Mouse (Mus musculus) ES-E14 (cell line): ENCODE results near the gene Bpifb3. TPM values are rescaled to one million over a fixed set of nuclear protein-coding genes. Genes with fewer than 3 reads are reported as not detected.

Source experiments
- DNase-seq: peaks from one replicate; pipeline ENCODE4 v3.0.0-alpha.2; 2013; ENCODE audit warnings: low read depth, low spot score
- H3K27ac ChIP-seq: 2 replicates; pipeline ENCODE4 v1.5.1; 2012; ENCODE audit warnings: low read depth, mild to moderate bottlenecking, low read length, moderate library complexity, mixed read lengths; ENCODE audit not compliant: poor library complexity, insufficient read depth, severe bottlenecking
- H3K36me3 ChIP-seq: 2 replicates; pipeline ENCODE4 v1.6.1; 2012; ENCODE audit warnings: mild to moderate bottlenecking, low read length, moderate library complexity, mixed read lengths; ENCODE audit not compliant: control insufficient read depth, poor library complexity, insufficient read depth, severe bottlenecking
- H3K4me1 ChIP-seq, 2 experiments: fragments of 150-350 bp in 1 of 2; sonication (generic) in 1 of 2; 2 replicates each; pipeline ENCODE4 v1.6.1; 2012; ENCODE audit warnings: low read length in 2 of 2, mild to moderate bottlenecking in 1 of 2, mixed read lengths in 1 of 2; ENCODE audit not compliant: control insufficient read depth in 2 of 2, insufficient read depth in 2 of 2, poor library complexity in 1 of 2
- H3K4me3 ChIP-seq, 2 experiments: fragments of 150-350 bp in 1 of 2; sonication (generic) in 1 of 2; 2 replicates each; pipeline ENCODE4 v1.5.1; 2012; ENCODE audit warnings: low read length in 2 of 2, low read depth in 1 of 2, mild to moderate bottlenecking in 1 of 2, mixed read lengths in 1 of 2; ENCODE audit not compliant: insufficient read depth in 1 of 2, poor library complexity in 1 of 2, severe bottlenecking in 1 of 2
- H3K9ac ChIP-seq: 2 replicates; pipeline ENCODE4 v1.6.1; 2012; ENCODE audit warnings: low read depth, mild to moderate bottlenecking, low read length, mixed read lengths; ENCODE audit not compliant: poor library complexity, insufficient read depth, severe bottlenecking
- H3K9me3 ChIP-seq: fragments of 150-350 bp; sonication (generic); 2 replicates; pipeline ENCODE4 v1.6.1; 2012; ENCODE audit warnings: low read depth, mild to moderate bottlenecking, low read length; ENCODE audit not compliant: control insufficient read depth, insufficient read depth
- CHD2 ChIP-seq: IDR thresholded peaks from 2 replicates; pipeline ENCODE4 v1.6.1; 2014; ENCODE audit warnings: mild to moderate bottlenecking, low read depth, low read length, inconsistent platforms
- HCFC1 ChIP-seq: IDR thresholded peaks from 2 replicates; pipeline ENCODE4 v1.6.1; 2012; ENCODE audit warnings: low read length, inconsistent platforms, borderline replicate concordance; ENCODE audit not compliant: insufficient read depth
- MAFK ChIP-seq: IDR thresholded peaks from 2 replicates; pipeline ENCODE4 v1.6.1; 2014; ENCODE audit warnings: mild to moderate bottlenecking, low read depth, low read length, inconsistent platforms; ENCODE audit not compliant: insufficient read depth
- ZC3H11A ChIP-seq: IDR thresholded peaks from 2 replicates; pipeline ENCODE4 v1.6.1; 2012; ENCODE audit warnings: low read depth, mild to moderate bottlenecking, inconsistent platforms, low read length, borderline replicate concordance
- ZNF384 ChIP-seq: IDR thresholded peaks from 2 replicates; pipeline ENCODE4 v1.6.1; 2012; ENCODE audit warnings: low read depth, low read length, inconsistent platforms
- in situ Hi-C, 2 experiments: fragments of 600-800 bp; cut with MboI; formaldehyde crosslinking; loops; one replicate each; pipeline ENCODE4 v1.15.1; 2025; ENCODE audit warnings: low sequenced_read_pairs in 2 of 2, inconsistent platforms in 1 of 2; ENCODE audit not compliant: unreplicated experiment in 2 of 2
- total RNA-seq: library from RNA; depleted of rRNA; stranded (reverse); fragments of 300-350 nt; gene quantifications from 2 replicates; pipeline ENCODE4 v1.2.3, GENCODE M21; 2012; rRNA removed

Gene Bpifb3
- total RNA-seq, 1 experiment = not detected

DNA sequence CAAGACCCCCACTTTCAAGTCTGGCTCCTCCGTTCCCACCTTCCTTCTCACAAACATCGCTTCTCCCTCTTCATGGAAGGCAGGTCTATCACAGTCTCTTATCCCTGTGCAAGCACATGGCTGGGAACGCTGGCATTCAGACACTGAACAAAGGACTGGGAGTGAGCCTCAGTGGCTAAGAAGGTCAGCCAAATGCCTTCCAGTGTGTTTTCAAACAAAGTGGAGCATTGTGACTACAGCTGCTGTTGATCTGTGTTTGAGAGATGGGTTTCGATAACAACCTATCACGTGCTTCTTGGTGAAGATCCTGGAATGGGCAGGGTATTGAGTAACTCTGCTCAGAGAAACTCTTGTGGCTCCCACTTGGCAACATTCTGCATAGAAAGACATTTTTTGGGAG is 52.2 kb downstream of the Bpifb3 start:
- no peaks in the 10 kb centered on the region for H3K9me3 ChIP-seq
- no peak overlapping the region for H3K4me3 ChIP-seq
- DNase-seq = no peak
- H3K36me3 ChIP-seq = no peaks in the 10 kb centered on the region
- in situ Hi-C loops = no loop called here
- TF ChIP-seq CHD2 (no peak), ZNF384 (no peak), ZC3H11A (no peak), MAFK (no peak), HCFC1 (no peak)
- H3K4me1 ChIP-seq = no peaks in the 10 kb centered on the region
- no peak overlapping the region for H3K9ac ChIP-seq
- no peak overlapping the region for H3K27ac ChIP-seq

GRCm38 (mm10) chr2:153974582-153974981 is 56.6 kb downstream of the Bpifb3 start, which contains the start of gene Bpifa6:
TSS of gene Bpifa6 (plus strand) at chr2:153974945.
- TF ChIP-seq ZC3H11A (no peak), HCFC1 (no peak), MAFK (no peak), ZNF384 (no peak), CHD2 (no peak)
- DNase-seq = no peak
- Histone ChIP-seq H3K9ac (no peak within 1 kb of the TSS), H3K4me1 (no peaks in the 10 kb centered on the region), H3K9me3 (no peaks in the 10 kb centered on the region), H3K36me3 (no peaks in the 10 kb centered on the region), H3K4me3 (no peak within 1 kb of the TSS), H3K27ac (no peak within 1 kb of the TSS)
- in situ Hi-C loops = no loop called here

Other genes starting within 250 kb of the Bpifb3 start
- gene Dnmt3c, start 221.6 kb upstream of the Bpifb3 start, total RNA-seq = 0.27 TPM in 1 of 2 replicates, not detected in the other
- gene Mapre1, start 177.0 kb upstream of the Bpifb3 start, total RNA-seq = 23.8 and 67.4 TPM in 2 replicates
- 1.2 TPM in 2 replicates for gene Efcab8, start 138.3 kb upstream of the Bpifb3 start, total RNA-seq
- gene Sun5, start 47.1 kb upstream of the Bpifb3 start, total RNA-seq = not detected in 2 replicates
- gene Bpifb2, start 43.2 kb upstream of the Bpifb3 start, total RNA-seq = not detected in 2 replicates
- not detected in 2 replicates for gene Bpifb6, start 17.8 kb upstream of the Bpifb3 start, total RNA-seq
- not detected in 2 replicates for gene Bpifb4, start 20.0 kb downstream of the Bpifb3 start, total RNA-seq
- gene Bpifa6, start 56.7 kb downstream of the Bpifb3 start, total RNA-seq = not detected in 2 replicates
- not detected in 2 replicates for gene Bpifa2, start 90.0 kb downstream of the Bpifb3 start, total RNA-seq
- gene Bpifa3, start 212.1 kb downstream of the Bpifb3 start, total RNA-seq = not detected in 2 replicates
- not detected in 2 replicates for gene Bpifa1, start 224.7 kb downstream of the Bpifb3 start, total RNA-seq
- not detected in 2 replicates for gene Bpifa5, start 244.4 kb downstream of the Bpifb3 start, total RNA-seq